Mouse (Mus musculus) CH12.LX (cell line): ENCODE results near the gene Oaz1. TPM values are rescaled to one million over a fixed set of nuclear protein-coding genes. Genes with fewer than 3 reads are reported as not detected.

Experiments used
- DNase-seq: peaks from one replicate; pipeline ENCODE4 v3.0.0-alpha.2; 2013; ENCODE audit errors: extremely low read depth
- H3K27ac ChIP-seq: 2 replicates; pipeline ENCODE4 v1.5.1; 2012; ENCODE audit warnings: low read depth, mild to moderate bottlenecking, control low read depth, moderate library complexity; ENCODE audit not compliant: insufficient read depth
- H3K27me3 ChIP-seq: replicated peaks from 2 replicates; pipeline ENCODE3; 2012; ENCODE audit warnings: inconsistent platforms
- H3K36me3 ChIP-seq, 2 experiments: replicated peaks in 1 of 2; 2 replicates each; pipeline versions ENCODE3 to v1.6.1; 2012; ENCODE audit warnings: inconsistent platforms in 1 of 2, low read length in 1 of 2, mild to moderate bottlenecking in 1 of 2, mixed read lengths in 1 of 2, moderate library complexity in 1 of 2; ENCODE audit not compliant: control insufficient read depth in 1 of 2, insufficient read depth in 1 of 2
- H3K4me1 ChIP-seq, 2 experiments: 2 replicates each; pipeline ENCODE4 v1.6.1; 2012; ENCODE audit warnings: inconsistent platforms in 1 of 2, moderate library complexity in 1 of 2; ENCODE audit not compliant: insufficient read depth in 2 of 2, control insufficient read depth in 1 of 2
- H3K4me2 ChIP-seq: 2 replicates; pipeline ENCODE4 v1.6.1; 2012; ENCODE audit warnings: low read depth, mild to moderate bottlenecking, control low read depth; ENCODE audit not compliant: poor library complexity, insufficient read depth, severe bottlenecking
- H3K4me3 ChIP-seq, 3 experiments: fragments of 150-350 bp in 1 of 3; sonication (generic) in 1 of 3; replicated peaks in 1 of 3; 2 replicates each; pipeline versions ENCODE3 to v1.5.1; 2011 to 2012; ENCODE audit warnings: low read depth in 2 of 3, low read length in 2 of 3, mild to moderate bottlenecking in 2 of 3, moderate library complexity in 2 of 3, control low read depth in 1 of 3, improper control_type of control experiment in 1 of 3, inconsistent platforms in 1 of 3, mixed read lengths in 1 of 3; ENCODE audit not compliant: poor library complexity in 1 of 3
- H3K79me2 ChIP-seq: replicated peaks from 2 replicates; pipeline ENCODE4 v1.6.1; 2012; ENCODE audit warnings: mild to moderate bottlenecking, moderate library complexity; ENCODE audit not compliant: control insufficient read depth, poor library complexity, insufficient read depth, severe bottlenecking; ENCODE audit errors: extremely low read depth
- H3K9ac ChIP-seq: 2 replicates; pipeline ENCODE4 v1.6.1; 2012; ENCODE audit warnings: low read depth, mild to moderate bottlenecking, control low read depth, moderate library complexity; ENCODE audit not compliant: insufficient read depth
- H3K9me3 ChIP-seq: replicated peaks from 2 replicates; pipeline ENCODE3; 2012; ENCODE audit warnings: low read length, inconsistent platforms, mixed read lengths
- ETS1 ChIP-seq: conservative IDR thresholded peaks from 2 replicates; pipeline ENCODE4 v1.6.1; 2012; ENCODE audit warnings: low read depth, mild to moderate bottlenecking, inconsistent platforms, low read length, improper control_type of control experiment, moderate library complexity
- GABPA ChIP-seq: IDR thresholded peaks from 2 replicates; pipeline ENCODE4 v1.6.1; 2012; ENCODE audit warnings: low read depth, low read length, improper control_type of control experiment, inconsistent platforms; ENCODE audit not compliant: insufficient replicate concordance
- IRF4 ChIP-seq: IDR thresholded peaks from 2 replicates; pipeline ENCODE4 v1.6.1; 2014; ENCODE audit warnings: low read depth, mild to moderate bottlenecking, inconsistent platforms, low read length, improper control_type of control experiment
- KAT2A ChIP-seq: IDR thresholded peaks from 2 replicates; pipeline ENCODE4 v1.6.1; 2012; ENCODE audit warnings: low read length, improper control_type of control experiment, inconsistent platforms; ENCODE audit not compliant: insufficient replicate concordance
- MAFK ChIP-seq: IDR thresholded peaks from 2 replicates; pipeline ENCODE4 v1.6.1; 2011; ENCODE audit warnings: low read length, improper control_type of control experiment; ENCODE audit not compliant: insufficient replicate concordance
- MAX ChIP-seq: IDR thresholded peaks from 2 replicates; pipeline ENCODE4 v1.6.1; 2011; ENCODE audit warnings: low read length, improper control_type of control experiment
- MEF2A ChIP-seq: IDR thresholded peaks from 2 replicates; pipeline ENCODE4 v1.6.1; 2014; ENCODE audit warnings: low read depth, mild to moderate bottlenecking, inconsistent platforms, low read length, improper control_type of control experiment, borderline replicate concordance
- MXI1 ChIP-seq: IDR thresholded peaks from 2 replicates; pipeline ENCODE4 v1.6.1; 2011; ENCODE audit warnings: mild to moderate bottlenecking, low read depth, low read length, improper control_type of control experiment
- MYC ChIP-seq: IDR thresholded peaks from 2 replicates; pipeline ENCODE4 v1.6.1; 2011; ENCODE audit warnings: low read depth, mild to moderate bottlenecking, improper control_type of control experiment, low read length
- NELFE ChIP-seq: IDR thresholded peaks from 2 replicates; pipeline ENCODE4 v1.6.1; 2011; ENCODE audit warnings: low read depth, low read length, improper control_type of control experiment
- NRF1 ChIP-seq: IDR thresholded peaks from 2 replicates; pipeline ENCODE4 v1.6.1; 2014; ENCODE audit warnings: low read depth, mild to moderate bottlenecking, inconsistent platforms, low read length, improper control_type of control experiment, moderate library complexity
- POLR2A ChIP-seq: IDR thresholded peaks from 2 replicates; pipeline ENCODE4 v1.6.1; 2011; ENCODE audit warnings: low read depth, mild to moderate bottlenecking, improper control_type of control experiment, low read length
- POLR2AphosphoS2 ChIP-seq: IDR thresholded peaks from 2 replicates; pipeline ENCODE4 v1.6.1; 2011; ENCODE audit warnings: low read depth, low read length, improper control_type of control experiment
- RCOR1 ChIP-seq: conservative IDR thresholded peaks from 2 replicates; pipeline ENCODE4 v1.6.1; 2012; ENCODE audit warnings: low read depth, mild to moderate bottlenecking, inconsistent platforms, low read length, improper control_type of control experiment
- SMC3 ChIP-seq: IDR thresholded peaks from 2 replicates; pipeline ENCODE4 v1.6.1; 2011; ENCODE audit warnings: low read depth, low read length, improper control_type of control experiment
- TBP ChIP-seq: conservative IDR thresholded peaks from 2 replicates; pipeline ENCODE4 v1.6.1; 2011; ENCODE audit warnings: low read depth, low read length, improper control_type of control experiment
- TCF12 ChIP-seq: IDR thresholded peaks from 2 replicates; pipeline ENCODE4 v1.6.1; 2014; ENCODE audit warnings: low read depth, mild to moderate bottlenecking, inconsistent platforms, low read length, improper control_type of control experiment
- UBTF ChIP-seq: IDR thresholded peaks from 2 replicates; pipeline ENCODE4 v1.6.1; 2012; ENCODE audit warnings: low read depth, mild to moderate bottlenecking, inconsistent platforms, low read length, improper control_type of control experiment, moderate library complexity
- USF1 ChIP-seq: IDR thresholded peaks from 2 replicates; pipeline ENCODE4 v1.6.1; 2014; ENCODE audit warnings: low read depth, mild to moderate bottlenecking, inconsistent platforms, low read length, improper control_type of control experiment
- USF2 ChIP-seq: conservative IDR thresholded peaks from 2 replicates; pipeline ENCODE4 v1.6.1; 2011; ENCODE audit warnings: low read depth, low read length, improper control_type of control experiment
- ZC3H11A ChIP-seq: IDR thresholded peaks from 2 replicates; pipeline ENCODE4 v1.6.1; 2012; ENCODE audit warnings: low read depth, mild to moderate bottlenecking, inconsistent platforms, low read length, improper control_type of control experiment
- ZKSCAN1 ChIP-seq: IDR thresholded peaks from 2 replicates; pipeline ENCODE4 v1.6.1; 2012; ENCODE audit warnings: low read depth, inconsistent platforms, low read length, improper control_type of control experiment, borderline replicate concordance
- ZNF384 ChIP-seq: IDR thresholded peaks from 2 replicates; pipeline ENCODE4 v1.6.1; 2012; ENCODE audit warnings: low read depth, low read length, improper control_type of control experiment, inconsistent platforms
- dilution Hi-C: fragments of 300-500 bp; cut with MboI; formaldehyde crosslinking; loops from 2 replicates; pipeline ENCODE4 v1.14.3; 2020; ENCODE audit warnings: low sequenced_read_pairs; ENCODE audit not compliant: extremely low pct_unique_long_range_greater_than_20kb, extremely low pct_ligation_motif_present
- in situ Hi-C: fragments of 300-500 bp; cut with MboI; formaldehyde crosslinking; loops from 3 replicates; pipeline ENCODE4 v1.14.3; 2019; ENCODE audit warnings: low sequenced_read_pairs, low pct_ligation_motif_present, low pct_unique_long_range_greater_than_20kb, mixed read lengths
- polyA plus RNA-seq: library from polyadenylated mRNA; unstranded; fragments of >175 nt; gene quantifications from 2 replicates; pipeline ENCODE4 v1.2.1, GENCODE M21; 2012; ENCODE audit warnings: low read depth; ENCODE audit not compliant: insufficient read length
- total RNA-seq, 2 experiments: library from RNA; depleted of rRNA; stranded (reverse); fragments of 300-350 nt in 1 of 2; fragments of >200 nt in 1 of 2; gene quantifications; 2 replicates each; pipeline ENCODE4 v1.2.3; 2012 to 2014

Gene Oaz1
- total and polyA plus RNA-seq, 3 experiments: 646 to 1,081 (median 899) TPM

DNA sequence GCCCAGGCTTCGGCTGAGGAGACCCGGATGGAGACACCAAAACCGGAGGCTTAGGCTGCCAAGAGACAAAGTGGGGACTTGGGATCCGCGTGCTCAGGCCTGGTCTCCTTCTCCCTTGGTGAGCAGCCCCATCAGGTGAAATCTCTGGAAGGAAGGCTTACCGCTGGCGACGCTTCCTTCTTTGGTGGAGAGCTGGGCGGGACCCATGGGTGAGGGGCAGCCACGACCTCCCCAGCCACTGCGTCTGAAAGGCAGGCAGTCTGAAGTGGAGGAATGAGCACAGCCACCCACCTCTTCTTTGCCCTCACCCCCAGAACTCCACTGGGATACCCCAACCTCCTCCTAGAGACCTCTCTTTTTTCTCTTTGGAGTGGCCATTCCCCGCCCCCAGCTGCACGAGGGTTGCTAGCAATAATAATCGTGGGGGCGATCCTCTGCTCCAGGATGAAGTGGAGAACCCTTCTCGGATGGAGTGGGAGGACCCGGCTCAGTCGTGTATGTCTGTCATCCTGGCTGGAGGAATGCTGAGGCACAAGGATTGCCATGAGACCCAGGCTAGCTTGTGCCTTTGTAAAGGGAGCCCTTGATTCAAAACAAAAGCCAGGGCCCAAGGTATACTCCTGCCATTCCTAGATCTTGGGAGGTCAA lies 17.3 kb upstream of the Oaz1 start:
- in situ Hi-C loops (loop anchor here (10.0 kb wide), 1 partner anchor 186 kb away; no protein-coding TSS in a partner anchor), dilution Hi-C loops (no loop called here)
- Histone ChIP-seq H3K9ac (no peak overlapping the region), H3K4me1 (peaks cover 7 to 14% of the 10 kb centered on the region in 2 experiments), H3K27ac (no peak overlapping the region), H3K27me3 (no peaks in the 10 kb centered on the region), H3K9me3 (peaks cover 5% of the 10 kb centered on the region), H3K36me3 (peaks cover 29 to 44% of the 10 kb centered on the region in 2 experiments), H3K4me3 (no peak overlapping the region), H3K79me2 (no peaks in the 10 kb centered on the region), H3K4me2 (no peak overlapping the region)
- DNase-seq: no peak
- TF ChIP-seq MAX (no peak), IRF4 (no peak), USF1 (no peak), UBTF (no peak), ETS1 (no peak), RCOR1 (no peak), MXI1 (no peak), SMC3 (no peak), MEF2A (no peak), TCF12 (no peak), POLR2A (no peak; the same call in 1 of the 2 replicates), NELFE (no peak), MAFK (no peak), USF2 (no peak), GABPA (no peak), NRF1 (no peak), ZNF384 (no peak), ZKSCAN1 (no peak), TBP (no peak), MYC (no peak)

DNA sequence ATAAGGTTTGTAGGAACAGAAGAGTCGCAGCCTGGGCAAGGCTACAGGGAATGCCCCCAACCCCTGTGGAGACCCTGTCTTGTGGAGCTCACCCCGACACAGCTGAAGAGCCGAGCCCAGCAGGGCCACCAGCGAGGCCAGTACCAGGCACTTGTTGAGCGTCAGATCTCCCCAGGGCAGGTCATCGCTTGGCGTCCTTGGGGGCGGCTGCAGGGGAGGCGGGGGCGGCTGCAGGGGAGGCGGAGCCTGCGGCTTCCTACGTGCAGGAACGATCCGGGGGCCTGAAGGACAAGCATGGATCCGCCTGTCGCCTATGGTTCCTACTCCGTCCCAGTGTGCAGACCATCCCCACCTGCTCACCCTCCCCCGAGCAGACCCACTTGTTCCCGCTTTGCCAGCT lies 16.4 kb upstream of the Oaz1 start:
- Histone ChIP-seq H3K4me1 (peaks cover 10 to 17% of the 10 kb centered on the region in 2 experiments), H3K9ac (no peak overlapping the region)

More for the DNA sequence above, 16.4 kb upstream of the Oaz1 start:
- H3K36me3 ChIP-seq: peaks cover 19 to 35% of the 10 kb centered on the region in 2 experiments
- no peak overlapping the region for H3K4me2 ChIP-seq
- no peaks in the 10 kb centered on the region for H3K27me3 ChIP-seq
- dilution Hi-C loops: no loop called here
- no peaks in the 10 kb centered on the region for H3K79me2 ChIP-seq
- H3K27ac ChIP-seq: no peak overlapping the region
- no peak overlapping the region for H3K4me3 ChIP-seq
- TF ChIP-seq POLR2AphosphoS2: no peak
- no peak for TF ChIP-seq KAT2A
- TF ChIP-seq MEF2A: no peak
- TF ChIP-seq MXI1: no peak
- TF ChIP-seq TBP: no peak
- TF ChIP-seq USF2: no peak
- no peak for TF ChIP-seq ZC3H11A
- DNase-seq: no peak
- in situ Hi-C loops: no loop called here
- peaks cover 5% of the 10 kb centered on the region for H3K9me3 ChIP-seq
